Mouse (Mus musculus): Measurements from ENCODE around the gene Bcl10.

DNA sequence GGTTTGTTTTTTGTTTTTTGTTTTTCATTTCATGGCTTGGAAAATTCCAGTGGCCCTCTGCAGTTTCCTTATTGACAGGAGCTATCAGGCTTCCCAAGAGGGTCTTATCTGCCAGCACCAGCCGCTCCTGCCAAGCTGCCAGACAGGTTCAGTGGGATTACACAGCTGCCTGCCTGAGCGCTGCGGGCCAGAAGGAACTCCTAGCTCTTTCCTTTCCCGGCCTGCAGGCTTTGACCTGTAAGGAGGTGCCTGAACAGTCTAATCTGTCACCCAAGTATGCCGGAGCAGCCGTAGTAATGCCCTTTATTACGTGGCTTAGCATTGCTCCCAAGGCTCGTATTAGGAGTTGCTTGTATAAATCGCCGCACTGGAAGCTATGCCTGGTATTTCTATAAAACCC is 41.9 kb downstream of the Bcl10 start:
- TF ChIP-seq CTCF (IDR thresholded peaks at IDR 0.05; ENCODE audit: borderline replicate concordance, insufficient read depth, low read depth, low read length) (no peak), POLR2A (IDR thresholded peaks at IDR 0.05; ENCODE audit: borderline replicate concordance, insufficient read depth, low read length) (no peak)

Measured in cerebellum, adult 2 months (tissue).